Mouse (Mus musculus) thymus, adult 2 months (tissue): Measurements from ENCODE around the gene Brsk1. TPM values are rescaled to one million over a fixed set of nuclear protein-coding genes. Genes with fewer than 3 reads are reported as not detected.
A peak's percentile ranks its signal among the peaks of the same experiment; 100 is the strongest.

Experiments used
- DNase-seq: peaks from one replicate; pipeline ENCODE4 v3.0.0; 2021
- H3K27ac ChIP-seq: fragments of 200-500 bp; 2 replicates; pipeline ENCODE4 v1.5.1; 2012; ENCODE audit warnings: low read length, control low read depth; ENCODE audit not compliant: control insufficient read depth, insufficient read depth
- H3K27me3 ChIP-seq: fragments of 200-500 bp; 2 replicates; pipeline ENCODE4 v1.6.1; 2012; ENCODE audit warnings: mild to moderate bottlenecking, low read length, moderate library complexity, mixed read lengths; ENCODE audit not compliant: control insufficient read depth, insufficient read depth
- H3K36me3 ChIP-seq: fragments of 200-500 bp; 2 replicates; pipeline ENCODE4 v1.6.1; 2012; ENCODE audit warnings: mild to moderate bottlenecking, low read length, moderate library complexity; ENCODE audit not compliant: control insufficient read depth, insufficient read depth
- H3K4me1 ChIP-seq: fragments of 200-500 bp; replicated peaks from 2 replicates; pipeline ENCODE4 v1.6.1; 2012; ENCODE audit warnings: low read length; ENCODE audit not compliant: control insufficient read depth, insufficient read depth
- H3K4me3 ChIP-seq: fragments of 200-500 bp; 2 replicates; pipeline ENCODE4 v1.5.1; 2012; ENCODE audit warnings: mild to moderate bottlenecking, low read length, control low read depth, moderate library complexity; ENCODE audit not compliant: control insufficient read depth, insufficient read depth
- CTCF ChIP-seq: fragments of 200-500 bp; IDR thresholded peaks from 2 replicates; pipeline ENCODE4 v1.5.1; 2012; ENCODE audit warnings: mild to moderate bottlenecking, control low read depth, low read length, moderate library complexity, borderline replicate concordance; ENCODE audit not compliant: control insufficient read depth, poor library complexity, insufficient read depth; ENCODE audit errors: extremely low read depth
- POLR2A ChIP-seq: fragments of 200-500 bp; IDR thresholded peaks from 2 replicates; pipeline ENCODE4 v1.6.1; 2012; ENCODE audit warnings: mild to moderate bottlenecking, low read length, control low read depth, moderate library complexity; ENCODE audit not compliant: control insufficient read depth, poor library complexity, insufficient read depth; ENCODE audit errors: extremely low read depth
- WGBS: fragments of 180-500 bp; shearing (Covaris S2); methylation state at CpG from one replicate; pipeline ENCODE4 v1.1.7; 2018; 5-methylcytosine and 5-hydroxymethylcytosine counted together
- polyA plus RNA-seq: library from polyadenylated mRNA; depleted of rRNA; stranded (reverse); fragments of >200 nt; gene quantifications from 2 replicates; pipeline ENCODE4 v1.2.3, GENCODE M21; 2012

Brsk1 gene
- polyA plus RNA-seq, 1 experiment, result 0.71 TPM

- peak; percentile 58 for DNase-seq
- H3K4me3 ChIP-seq, result peak overlapping the region; percentile 14; the same call in 1 of the 2 replicates
- TF ChIP-seq POLR2A, result no peak
- TF ChIP-seq CTCF, result no peak
- peak overlapping the region; percentile 89 for H3K27ac ChIP-seq
- H3K27me3 ChIP-seq, result no peaks in the 10 kb centered on the region
- peaks cover 2% of the 10 kb centered on the region for H3K36me3 ChIP-seq
- peaks cover 39% of the 10 kb centered on the region for H3K4me1 ChIP-seq
- 6% methylated on average over 8 of the region's 8 CpGs for WGBS
Observed at GRCm38 (mm10) chr7:4651581-4651980, 38.8 kb upstream of the Brsk1 start.

- 39% methylated on average over 5 of the region's 5 CpGs for WGBS
- H3K4me3 ChIP-seq, result peak overlapping the region; percentile 10; the same call in 1 of the 2 replicates
- no peaks in the 10 kb centered on the region for H3K27me3 ChIP-seq
- H3K4me1 ChIP-seq, result peaks cover 40% of the 10 kb centered on the region
- TF ChIP-seq CTCF (no peak), POLR2A (no peak)
- DNase-seq, result no peak
- no peaks in the 10 kb centered on the region for H3K36me3 ChIP-seq
- peak overlapping the region; percentile 100 for H3K27ac ChIP-seq
Observed at GRCm38 (mm10) chr7:4652726-4653125, 37.7 kb upstream of the Brsk1 start.

- H3K4me3 ChIP-seq, result peak overlapping the region; percentile 54
- peak overlapping the region; percentile 100 for H3K27ac ChIP-seq
- H3K4me1 ChIP-seq, result peaks cover 35% of the 10 kb centered on the region
- 7% methylated on average over 5 of the region's 5 CpGs for WGBS
- no peaks in the 10 kb centered on the region for H3K27me3 ChIP-seq
- DNase-seq, result no peak
- H3K36me3 ChIP-seq, result no peaks in the 10 kb centered on the region
- no peak for TF ChIP-seq POLR2A
- no peak for TF ChIP-seq CTCF
Observed at GRCm38 (mm10) chr7:4653351-4653750, 37.1 kb upstream of the Brsk1 start.

GRCm38 (mm10) chr7:4653780-4654179 is 36.6 kb upstream of the Brsk1 start:
- H3K27me3 ChIP-seq, result no peaks in the 10 kb centered on the region
- peak overlapping the region; percentile 54 for H3K4me3 ChIP-seq
- peaks cover 35% of the 10 kb centered on the region for H3K4me1 ChIP-seq
- no peaks in the 10 kb centered on the region for H3K36me3 ChIP-seq
- peak; percentile 87 for DNase-seq
- 7% methylated on average over 7 of the region's 7 CpGs for WGBS
- peak overlapping the region; percentile 100 for H3K27ac ChIP-seq
- no peak for TF ChIP-seq POLR2A
- TF ChIP-seq CTCF, result no peak

GRCm38 (mm10) chr7:4654221-4654620 is 36.2 kb upstream of the Brsk1 start:
- H3K4me1 ChIP-seq, result peaks cover 35% of the 10 kb centered on the region
- no peaks in the 10 kb centered on the region for H3K36me3 ChIP-seq
- peak overlapping the region; percentile 38 for H3K4me3 ChIP-seq
- WGBS, result 11% methylated on average over 2 of the region's 2 CpGs
- TF ChIP-seq CTCF (no peak), POLR2A (no peak)
- peak overlapping the region; percentile 100 for H3K27ac ChIP-seq
- no peaks in the 10 kb centered on the region for H3K27me3 ChIP-seq
- DNase-seq, result peak; percentile 37

GRCm38 (mm10) chr7:4655393-4655792 is 35.0 kb upstream of the Brsk1 start:
- Histone ChIP-seq H3K27ac (peak overlapping the region; percentile 83), H3K4me3 (no peak overlapping the region), H3K4me1 (peaks cover 38% of the 10 kb centered on the region), H3K27me3 (no peaks in the 10 kb centered on the region), H3K36me3 (no peaks in the 10 kb centered on the region)
- 8% methylated on average over 4 of the region's 4 CpGs for WGBS
- TF ChIP-seq CTCF (no peak), POLR2A (no peak)
- peak; percentile 55 for DNase-seq

GRCm38 (mm10) chr7:4655916-4656315 is 34.5 kb upstream of the Brsk1 start:
- peaks cover 38% of the 10 kb centered on the region for H3K4me1 ChIP-seq
- H3K4me3 ChIP-seq, result no peak overlapping the region
- no peaks in the 10 kb centered on the region for H3K27me3 ChIP-seq
- no peak for DNase-seq
- 44% methylated on average over 1 of the region's 1 CpGs for WGBS
- H3K36me3 ChIP-seq, result no peaks in the 10 kb centered on the region
- H3K27ac ChIP-seq, result peak overlapping the region; percentile 83; the same call in 1 of the 2 replicates
- TF ChIP-seq CTCF, result no peak
- TF ChIP-seq POLR2A, result no peak
